Mouse (Mus musculus): ENCODE measurements around the gene Stambpl1.

Stambpl1 gene

DNA sequence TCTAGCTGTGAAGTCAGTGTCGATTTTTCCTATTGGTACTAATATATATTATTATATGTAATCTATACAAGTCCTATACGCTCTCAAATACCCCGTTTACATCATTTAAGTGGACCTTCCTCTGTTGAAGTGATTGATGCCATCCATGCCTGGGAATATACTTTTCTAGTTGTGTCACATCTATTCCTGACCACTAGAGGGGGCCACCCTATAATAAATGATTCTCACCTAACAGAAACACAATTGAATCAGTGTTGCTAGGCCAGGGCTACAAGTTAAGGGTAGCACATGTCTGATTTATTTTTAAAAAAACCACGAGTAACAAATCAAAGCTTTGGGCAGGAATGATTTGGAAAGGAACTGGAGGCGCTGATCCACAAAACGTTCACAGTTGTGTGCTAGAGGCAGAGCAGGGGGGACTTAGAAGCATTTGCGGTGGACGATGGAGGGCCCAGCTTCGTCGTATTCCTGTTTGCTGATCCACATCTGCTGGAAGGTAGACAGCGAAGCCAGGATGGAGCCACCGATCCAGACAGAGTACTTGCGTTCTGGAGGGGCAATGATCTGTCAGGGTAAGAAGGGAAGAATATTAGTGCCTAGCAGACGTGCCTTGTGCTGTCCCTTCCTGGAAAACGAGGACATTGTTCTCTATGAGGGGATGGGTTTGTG, 49.4 kb downstream of the Stambpl1 start:
- no peak for DNase-seq

GRCm38 (mm10) chr19:34242925-34243324, 50.9 kb downstream of the Stambpl1 start:
- DNase-seq = no peak

- DNase-seq = peak; percentile 14
These were observed 52.0 kb downstream of the Stambpl1 start for GRCm38 (mm10) chr19:34244056-34244455.

- no peak for DNase-seq
These were observed 56.5 kb downstream of the Stambpl1 start for GRCm38 (mm10) chr19:34248558-34248957.

DNA sequence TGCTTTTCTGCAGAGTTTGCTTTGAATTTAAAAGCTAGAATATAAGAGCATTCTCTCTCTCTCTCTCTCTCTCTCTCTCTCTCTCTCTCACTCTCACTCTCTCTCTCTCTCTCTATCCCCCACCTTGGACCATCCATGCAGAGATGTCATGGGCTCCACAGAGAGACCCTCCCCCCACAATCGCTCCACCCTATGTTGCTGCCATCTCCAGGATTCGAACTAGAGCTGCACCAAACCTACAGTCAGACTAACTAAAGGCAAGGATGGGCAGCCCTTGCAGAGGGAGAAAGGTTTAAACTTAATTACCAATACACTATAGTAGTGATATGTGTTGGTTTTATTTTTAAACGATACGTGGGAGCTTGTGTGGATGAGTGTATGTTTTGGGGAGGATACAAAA, 58.6 kb downstream of the Stambpl1 start:
- no peak for DNase-seq

DNA sequence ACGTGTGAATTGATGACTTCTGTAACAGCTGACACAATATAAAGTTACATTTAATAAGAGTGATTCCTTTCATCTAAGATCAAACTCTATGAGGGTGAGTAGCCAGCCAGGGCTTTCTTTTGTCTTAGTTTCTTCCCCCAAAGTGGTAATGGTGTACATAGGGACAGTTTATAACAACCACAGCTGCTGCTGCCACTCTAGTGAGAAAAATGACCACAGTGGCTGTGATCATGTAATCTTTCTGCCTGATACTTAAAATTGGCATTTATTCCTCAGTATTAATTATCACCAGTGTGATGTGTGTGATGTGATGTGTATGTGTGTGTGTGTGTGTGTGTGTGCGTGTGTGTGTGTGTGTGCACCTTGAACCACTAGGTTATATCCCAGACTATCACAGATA, 59.9 kb downstream of the Stambpl1 start:
- no peak for DNase-seq

- DNase-seq = no peak
These were observed 60.4 kb downstream of the Stambpl1 start for GRCm38 (mm10) chr19:34252450-34252849.

GRCm38 (mm10) chr19:34254101-34254879, 62.3 kb downstream of the Stambpl1 start:
- DNase-seq = no peak

DNA sequence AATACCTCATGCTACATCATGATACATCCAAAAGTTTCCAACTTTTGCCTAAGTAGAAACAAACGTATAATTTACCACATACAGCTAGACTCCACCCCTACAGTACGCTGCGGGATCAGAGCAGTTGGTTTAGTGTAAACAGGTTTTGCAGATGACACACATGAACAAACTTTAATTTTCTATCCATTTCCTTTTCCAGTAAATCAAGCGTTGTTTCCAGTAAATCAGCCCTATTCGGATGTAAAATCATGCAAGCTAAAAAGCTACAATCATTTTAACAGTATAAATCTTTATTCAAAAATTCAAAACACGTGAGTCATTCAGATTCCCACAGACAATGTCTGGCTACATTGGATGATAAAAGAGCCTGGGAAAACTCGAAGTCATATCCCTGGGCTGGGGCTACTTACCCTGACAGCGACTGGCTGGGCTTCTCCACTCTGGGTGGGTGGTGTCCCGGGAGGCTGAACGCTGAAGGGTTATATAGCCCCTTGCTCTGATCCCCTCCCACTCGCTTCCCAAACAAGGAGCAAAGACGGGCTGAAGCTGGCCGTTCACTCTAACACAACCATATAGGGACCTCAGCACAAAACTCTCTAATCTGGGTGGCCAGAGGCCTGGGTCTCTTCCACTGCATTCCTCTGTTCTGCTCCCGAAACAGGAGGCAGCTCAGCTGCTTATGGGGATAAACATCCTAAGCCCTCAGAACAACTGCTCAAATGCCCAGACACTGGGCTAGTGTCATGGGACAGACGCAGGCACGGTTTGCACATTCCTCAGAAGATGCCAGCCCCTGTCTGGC, 63.1 kb downstream of the Stambpl1 start, which contains the start of gene Acta2:
TSS of gene Acta2 (minus strand) at position 711 of the 802 bp plus-strand sequence.
- DNase-seq = no peak

DNA sequence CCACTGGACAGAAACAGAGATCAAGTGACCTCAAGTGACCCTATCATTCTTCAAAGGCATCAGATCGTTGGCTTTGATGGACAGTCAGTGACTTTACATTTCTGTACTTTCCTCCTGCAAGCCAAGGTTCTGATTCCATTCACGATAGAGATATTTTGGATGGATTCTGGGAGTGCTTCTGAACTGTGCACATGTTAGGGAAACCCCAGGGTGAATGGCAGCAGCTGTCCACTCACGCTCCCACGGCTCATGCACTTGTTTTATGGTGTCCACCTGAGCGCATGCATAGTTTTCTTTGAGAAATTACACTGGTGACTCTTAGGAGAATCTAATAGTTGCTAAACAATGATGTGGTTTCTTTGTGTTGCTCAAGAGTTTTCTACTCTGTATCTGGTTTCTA, 64.1 kb downstream of the Stambpl1 start:
- no peak for DNase-seq

GRCm38 (mm10) chr19:34256936-34257335, 64.9 kb downstream of the Stambpl1 start:
- no peak for DNase-seq

GRCm38 (mm10) chr19:34262273-34262974, 70.4 kb downstream of the Stambpl1 start:
- DNase-seq = no peak

DNA sequence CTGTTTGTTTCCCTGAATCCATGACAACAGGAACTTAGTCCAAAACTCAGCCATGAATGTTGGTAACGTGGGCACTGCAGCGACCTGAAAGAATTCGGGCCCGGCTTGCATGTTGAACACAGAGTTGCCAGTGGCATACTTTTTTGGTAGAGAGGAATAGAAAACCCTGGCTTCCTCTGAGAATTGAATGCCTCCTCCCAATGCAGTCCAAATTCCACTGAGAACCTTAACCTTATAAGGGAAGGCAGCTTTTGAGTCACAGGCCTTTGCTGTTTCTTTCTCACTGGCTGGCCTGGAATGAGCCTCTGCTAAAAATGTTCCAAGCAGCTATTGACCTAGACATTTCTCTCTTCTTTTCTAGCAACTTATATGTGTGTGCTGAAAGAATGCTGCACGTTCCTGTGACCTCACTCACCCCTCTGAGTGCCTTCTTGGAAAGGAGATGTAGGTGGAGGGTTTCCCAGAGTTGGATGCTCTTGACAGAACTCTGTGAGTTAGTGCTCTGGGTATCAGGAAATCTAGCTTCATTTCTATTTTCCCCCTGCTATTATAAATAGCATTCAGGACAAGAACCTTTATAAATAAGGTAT, 73.7 kb downstream of the Stambpl1 start:
- DNase-seq = no peak

GRCm38 (mm10) chr19:34268991-34269390, 77.0 kb downstream of the Stambpl1 start:
- no peak for DNase-seq

DNA sequence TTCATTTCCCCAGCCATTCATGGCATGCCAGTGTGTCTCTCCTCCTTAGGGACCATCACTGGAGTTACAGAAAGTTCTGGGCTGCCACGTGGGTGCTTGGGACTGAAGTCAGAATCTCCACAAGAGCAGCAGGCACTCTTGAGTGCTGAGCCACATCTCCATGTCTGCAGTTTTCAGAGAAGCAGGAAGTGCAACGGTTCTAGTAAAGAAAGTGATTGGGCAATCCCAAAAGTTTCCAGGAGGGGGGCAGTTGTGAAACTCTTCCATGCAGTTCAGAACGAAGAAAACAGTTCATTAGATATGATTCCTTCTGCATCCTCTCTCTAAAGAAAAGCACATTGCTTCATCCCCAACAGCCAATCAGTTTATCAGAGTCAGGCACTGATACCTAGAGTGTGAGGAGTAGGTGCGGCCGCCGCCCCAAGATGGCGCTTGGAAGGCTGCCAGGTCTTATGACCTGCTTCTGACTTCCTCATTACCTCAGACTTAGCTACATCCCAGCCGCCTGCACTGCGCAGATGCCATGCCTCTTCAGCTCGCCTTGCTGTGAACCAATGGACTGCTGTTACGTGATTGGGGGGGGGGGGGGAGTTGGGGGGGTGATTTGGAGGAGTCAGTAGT, 78.2 kb downstream of the Stambpl1 start:
- no peak for DNase-seq

DNA sequence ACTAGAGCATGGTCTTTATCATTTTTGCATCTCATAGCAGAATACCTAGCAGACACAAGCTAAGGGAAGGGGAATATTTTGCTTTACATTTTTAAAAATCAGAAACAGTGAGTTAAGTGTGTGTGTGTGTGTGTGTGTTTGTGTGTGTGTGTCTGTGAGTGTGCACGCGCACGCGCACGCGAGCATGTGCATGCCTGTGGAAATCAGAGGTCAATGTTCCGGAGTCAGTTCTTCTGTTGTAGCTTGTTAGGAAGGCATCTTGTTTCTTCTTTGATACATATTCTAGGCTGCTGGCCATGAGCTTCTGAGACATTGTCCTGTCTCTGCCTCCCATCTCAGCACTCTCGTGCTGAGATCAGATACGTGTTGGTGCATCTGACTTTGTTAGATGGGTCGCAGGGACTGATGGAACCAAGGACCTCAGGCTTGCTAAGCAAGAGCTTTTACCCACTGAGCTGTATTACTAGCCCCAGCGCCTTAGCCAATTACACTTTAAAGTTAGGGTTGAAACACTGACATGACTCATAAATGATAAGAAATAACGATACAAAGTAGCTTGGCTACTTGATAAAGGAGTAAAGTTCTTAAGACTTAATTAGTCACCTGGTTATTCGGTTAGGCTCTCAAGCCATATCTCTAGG, 78.9 kb downstream of the Stambpl1 start:
- no peak for DNase-seq

DNA sequence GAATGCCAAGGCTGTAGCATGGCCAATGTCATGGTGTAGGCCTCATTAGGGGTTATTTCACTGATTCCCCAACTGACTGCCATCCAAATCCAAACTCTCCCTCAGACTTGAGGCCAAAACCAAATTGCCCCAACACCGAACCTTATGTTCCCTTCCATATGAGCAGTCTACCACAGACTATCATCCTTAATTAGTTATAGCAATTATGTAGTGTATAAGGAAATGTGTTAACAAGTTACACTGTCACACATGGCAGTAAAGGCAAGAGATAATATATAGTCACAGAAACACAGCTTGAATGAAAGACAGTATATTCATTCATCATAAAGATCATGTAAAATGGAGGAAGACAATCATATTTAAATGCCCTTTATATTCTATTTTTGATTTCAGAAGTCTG, 81.0 kb downstream of the Stambpl1 start:
- no peak for DNase-seq

GRCm38 (mm10) chr19:34278078-34278477, 86.0 kb downstream of the Stambpl1 start:
- DNase-seq = no peak

GRCm38 (mm10) chr19:34283614-34284013, 91.6 kb downstream of the Stambpl1 start:
- DNase-seq = no peak

DNA sequence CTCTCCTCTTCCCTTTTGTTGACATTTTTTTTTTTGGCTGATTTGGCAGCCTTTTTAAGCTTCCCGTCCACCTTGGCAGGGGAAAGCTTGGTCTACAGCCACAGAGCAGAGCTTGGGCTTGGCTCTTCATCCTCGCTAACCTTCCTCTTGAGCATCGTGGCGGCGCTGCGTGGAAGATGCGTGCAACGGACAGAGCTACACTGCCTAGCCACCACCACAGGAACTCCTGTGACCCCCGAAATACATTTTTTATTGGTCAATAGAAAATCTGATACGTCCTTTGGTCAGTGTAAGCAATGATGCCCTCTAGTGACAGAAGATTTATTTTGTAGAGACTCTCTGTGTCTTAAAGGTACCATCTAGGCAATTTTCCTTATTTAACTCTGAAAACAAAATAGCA, 92.4 kb downstream of the Stambpl1 start:
- no peak for DNase-seq

DNA sequence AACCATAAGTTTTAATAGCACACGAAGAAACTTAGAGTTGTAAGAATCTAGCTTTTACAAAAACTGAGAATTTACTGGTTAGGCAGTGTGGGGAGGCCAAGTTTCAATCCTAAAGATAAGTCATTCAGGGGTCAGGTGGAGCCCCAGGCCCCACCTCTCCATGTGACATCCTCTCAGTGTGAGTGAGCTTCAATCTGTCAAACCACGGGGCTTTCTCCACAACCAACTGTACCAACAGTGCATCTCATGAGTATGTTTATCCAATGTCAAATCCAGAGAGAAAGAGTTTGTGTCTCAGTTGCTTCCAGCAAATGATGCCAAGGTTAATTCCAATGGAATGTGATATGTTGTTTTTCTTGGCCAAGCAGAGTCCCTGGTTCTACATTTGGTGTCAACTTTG, 92.8 kb downstream of the Stambpl1 start:
- no peak for DNase-seq

DNA sequence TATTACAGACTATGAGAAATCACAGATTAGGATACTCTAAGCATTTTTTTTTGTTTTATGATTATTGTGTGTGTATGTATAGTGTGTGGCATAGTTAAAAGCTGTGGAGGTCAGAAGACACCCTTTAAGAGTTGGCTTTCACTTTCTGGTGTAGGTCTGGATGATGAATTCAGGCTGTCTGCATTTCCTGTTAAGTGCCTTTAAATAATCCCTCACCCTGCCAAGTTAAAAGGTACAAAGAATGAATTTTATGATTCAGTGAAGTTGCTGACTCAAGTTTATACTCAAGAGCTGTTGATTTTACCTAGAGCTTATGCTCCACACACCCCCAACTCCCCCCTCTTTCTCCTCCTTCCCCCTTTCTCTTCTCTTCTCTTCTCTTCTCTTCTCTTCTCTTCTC, 95.2 kb downstream of the Stambpl1 start:
- DNase-seq = no peak

All from cerebellum, adult 9-11 months (tissue).